Mouse (Mus musculus): Measurements from ENCODE around the gene AI464131. TPM values are rescaled to one million over a fixed set of nuclear protein-coding genes. Genes with fewer than 3 reads are reported as not detected.

The AI464131 gene
- not detected in 2 replicates for polyA plus RNA-seq (2012)

DNA sequence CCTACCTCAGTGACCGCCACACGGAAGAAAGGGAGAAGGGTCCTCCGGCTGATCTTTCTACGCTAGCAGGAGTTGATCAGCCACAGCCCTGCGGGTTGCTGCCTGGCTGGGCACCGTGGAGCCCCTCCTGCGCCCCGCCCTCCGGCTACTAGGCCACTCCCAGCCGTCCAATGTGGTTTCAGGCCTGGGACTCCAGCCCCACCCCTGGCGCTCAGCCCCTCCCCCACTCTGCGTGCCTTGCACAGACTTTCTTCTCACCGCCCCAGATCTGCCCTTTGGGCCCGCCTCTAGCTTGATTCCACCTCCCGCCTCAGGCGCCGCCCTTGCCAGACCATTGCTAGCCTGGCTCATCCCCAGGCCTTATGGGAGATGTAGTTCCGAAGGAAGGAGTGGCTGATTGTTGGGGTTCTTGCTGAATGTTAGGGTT, at the start of gene AI464131:
AI464131 (minus strand) TSS at position 91 of the 427 bp plus-strand sequence.

DNA sequence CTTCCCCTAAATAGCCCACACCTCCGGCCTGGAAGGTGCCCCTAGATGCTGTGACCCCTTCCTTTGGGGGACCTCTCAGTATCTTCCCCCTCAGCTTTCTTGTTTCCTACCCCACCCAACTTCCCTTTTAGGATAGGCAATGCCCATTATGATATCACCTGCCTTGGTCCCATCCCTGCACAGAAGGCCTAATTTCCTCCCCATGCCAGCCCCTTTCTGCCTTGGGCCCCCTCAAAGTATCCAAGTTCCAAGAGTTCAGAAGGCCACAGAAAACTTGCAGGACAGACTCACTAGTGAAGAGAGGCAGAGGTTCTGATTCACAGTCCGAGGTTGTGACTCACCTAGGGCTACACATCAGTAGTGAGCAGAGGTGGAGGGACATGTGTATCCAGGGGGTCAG, 14.4 kb upstream of the AI464131 start, which contains the start of gene 1110017D15Rik:
1110017D15Rik (minus strand) TSS at position 101 of the 400 bp plus-strand sequence.

DNA sequence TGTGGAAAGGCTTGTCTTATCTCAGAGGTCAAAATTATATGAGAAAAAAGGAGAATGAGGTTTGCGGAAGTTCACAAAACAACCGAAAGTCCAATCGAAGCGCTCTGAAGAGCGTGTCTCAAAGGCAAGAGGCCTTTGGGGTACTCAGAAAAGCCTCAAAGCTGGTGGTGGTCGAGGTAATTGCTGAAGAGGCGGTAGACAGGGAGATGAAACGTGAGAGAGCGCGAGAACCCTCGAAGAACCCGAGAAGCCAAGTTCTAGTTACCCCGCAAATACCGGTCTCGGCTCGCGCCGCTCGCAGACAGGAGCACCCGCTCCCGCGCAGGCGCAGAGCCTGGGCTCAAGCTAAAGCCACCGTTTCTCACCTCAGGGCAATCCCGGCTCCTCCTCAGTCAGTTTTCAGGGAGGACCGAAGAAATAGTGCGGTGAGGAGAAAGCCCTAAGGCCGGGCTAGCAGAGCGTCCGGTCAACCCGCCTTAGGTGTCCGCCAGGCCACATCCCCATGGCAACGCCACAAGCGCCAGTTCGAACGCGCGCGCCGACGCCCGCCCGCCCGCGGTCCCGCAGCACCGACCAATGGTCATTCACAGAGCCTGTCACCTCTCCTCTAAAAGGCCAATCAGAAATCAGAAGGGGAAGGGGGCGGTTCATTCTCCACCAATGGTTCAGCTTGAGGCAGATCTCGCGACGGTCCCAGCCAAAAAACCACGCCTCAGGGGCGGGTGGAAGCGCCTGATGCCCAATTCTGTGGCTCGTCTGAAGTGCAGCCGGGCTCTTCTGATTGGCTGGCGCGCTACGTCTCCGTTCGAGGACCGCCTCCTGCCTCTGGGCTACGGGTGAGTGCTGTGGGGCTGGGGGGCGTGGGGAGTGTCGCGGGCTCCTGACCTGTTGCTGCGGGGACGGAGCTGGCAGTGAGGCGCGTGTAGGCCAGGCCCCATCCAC, 38.3 kb downstream of the AI464131 start, which contains the start of the genes Kif24 and Nudt2:
Kif24 (minus strand) TSS at position 543 of the 942 bp plus-strand sequence.
Nudt2 (plus strand) TSS at position 807 of the 942 bp plus-strand sequence.

Other genes with a start within 250 kb of the AI464131 start
- gene Ubap2, start 227.9 kb downstream of the AI464131 start, polyA plus RNA-seq (2012) = 450 and 525 TPM in 2 replicates
- 21.3 and 30.6 TPM in 2 replicates for gene Dcaf12, start 188.2 kb downstream of the AI464131 start, polyA plus RNA-seq (2012)
- gene Ubap1, start 154.1 kb downstream of the AI464131 start, polyA plus RNA-seq (2012) = 38.0 and 58.3 TPM in 2 replicates
- 1.6 and 2.0 TPM in 2 replicates for gene Kif24, start 38.2 kb downstream of the AI464131 start, polyA plus RNA-seq (2012)
- gene Nudt2, start 37.9 kb downstream of the AI464131 start, polyA plus RNA-seq (2012) = 6.1 and 6.4 TPM in 2 replicates
- not detected in 2 replicates for gene 1110017D15Rik, start 14.3 kb upstream of the AI464131 start, polyA plus RNA-seq (2012)
- 7.7 and 8.8 TPM in 2 replicates for gene Fam219a, start 66.5 kb upstream of the AI464131 start, polyA plus RNA-seq (2012)
- not detected in 2 replicates for gene Dnaic1, start 66.7 kb upstream of the AI464131 start, polyA plus RNA-seq (2012)
- 0.40 TPM in 1 of 2 replicates, not detected in the other for gene Enho, start 137.2 kb upstream of the AI464131 start, polyA plus RNA-seq (2012)
- gene Cntfr, start 194.0 kb upstream of the AI464131 start, polyA plus RNA-seq (2012) = 0.04 TPM in 1 of 2 replicates, not detected in the other
- gene Il11ra1, start 196.9 kb upstream of the AI464131 start, polyA plus RNA-seq (2012) = 67.6 and 73.0 TPM in 2 replicates
- 52.4 and 61.5 TPM in 2 replicates for gene Rpp25l, start 210.5 kb upstream of the AI464131 start, polyA plus RNA-seq (2012)
- 198 and 248 TPM in 2 replicates for gene Dctn3, start 220.1 kb upstream of the AI464131 start, polyA plus RNA-seq (2012)
- not detected in 2 replicates for gene Arid3c, start 228.1 kb upstream of the AI464131 start, polyA plus RNA-seq (2012)

All from megakaryocyte-erythroid progenitor cell, adult 5 weeks (primary cell).